Mouse (Mus musculus) midbrain, embryonic 12.5 days (tissue): Measurements from ENCODE around the gene Mtx1. TPM values are rescaled to one million over a fixed set of nuclear protein-coding genes. Genes with fewer than 3 reads are reported as not detected.

Experiments used
- ATAC-seq: fragments of 200-750 bp; cut with Nextera tagmentation; 2 replicates; pipeline ENCODE4 v1.8.0; 2017; ENCODE audit warnings: low read depth, moderate TSS enrichment, moderate library complexity; ENCODE audit not compliant: low FRiP score
- H3K27ac ChIP-seq: fragments of 300-500 bp; sonication (generic); replicated peaks from 2 replicates; pipeline ENCODE4 v1.5.1; 2016; ENCODE audit warnings: mild to moderate bottlenecking
- H3K27me3 ChIP-seq: fragments of 300-500 bp; sonication (generic); 2 replicates; pipeline ENCODE4 v1.6.1; 2016; ENCODE audit warnings: mild to moderate bottlenecking
- H3K36me3 ChIP-seq: fragments of 300-500 bp; sonication (generic); 2 replicates; pipeline ENCODE4 v1.6.1; 2016
- H3K4me1 ChIP-seq: fragments of 300-500 bp; sonication (generic); 2 replicates; pipeline ENCODE4 v1.6.1; 2016
- H3K4me2 ChIP-seq: fragments of 300-500 bp; sonication (generic); replicated peaks from 2 replicates; pipeline ENCODE4 v1.6.1; 2016; ENCODE audit warnings: mild to moderate bottlenecking, moderate library complexity
- H3K4me3 ChIP-seq: fragments of 300-500 bp; sonication (generic); 2 replicates; pipeline ENCODE4 v1.5.1; 2016; ENCODE audit warnings: mild to moderate bottlenecking
- H3K9ac ChIP-seq: fragments of 300-500 bp; sonication (generic); replicated peaks from 2 replicates; pipeline ENCODE4 v1.6.1; 2016; ENCODE audit warnings: mild to moderate bottlenecking, moderate library complexity
- H3K9me3 ChIP-seq: fragments of 300-500 bp; sonication (generic); 2 replicates; pipeline ENCODE4 v1.6.1; 2016; ENCODE audit warnings: mild to moderate bottlenecking
- WGBS: fragments of 180-500 bp; shearing (Covaris S2); methylation state at CpG from one replicate; pipeline ENCODE4 v1.1.7; 2016; 5-methylcytosine and 5-hydroxymethylcytosine counted together
- polyA plus RNA-seq: library from polyadenylated mRNA; unstranded; fragments of >200 nt; fragmentation: Nextera tagmentation; extraction: Ambion mirVana; gene quantifications from 2 replicates; pipeline ENCODE4 v1.2.1, GENCODE M21; 2016

Mtx1 gene
- polyA plus RNA-seq, 1 experiment from 2014 or later = 185 TPM

- no peak for ATAC-seq
- Histone ChIP-seq H3K27me3 (peaks cover 17% of the 10 kb centered on the region), H3K4me2 (peak overlapping the region; percentile 29), H3K27ac (no peak overlapping the region), H3K9me3 (no peaks in the 10 kb centered on the region), H3K36me3 (peaks cover 3% of the 10 kb centered on the region; the same call in 1 of the 2 replicates), H3K4me1 (peaks cover 23% of the 10 kb centered on the region), H3K4me3 (no peak overlapping the region), H3K9ac (no peak overlapping the region)
- 9% methylated on average over 17 of the region's 17 CpGs for WGBS
These were observed 24.5 kb upstream of the Mtx1 start for GRCm38 (mm10) chr3:89251365-89251895.

GRCm38 (mm10) chr3:89250435-89251040 is 23.6 kb upstream of the Mtx1 start:
- Histone ChIP-seq H3K36me3 (peaks cover 3% of the 10 kb centered on the region; the same call in 1 of the 2 replicates), H3K9ac (no peak overlapping the region), H3K4me1 (peaks cover 29% of the 10 kb centered on the region), H3K4me2 (no peak overlapping the region), H3K9me3 (no peaks in the 10 kb centered on the region), H3K4me3 (no peak overlapping the region), H3K27me3 (peaks cover 17% of the 10 kb centered on the region), H3K27ac (no peak overlapping the region)
- WGBS = 25% methylated on average over 7 of the region's 7 CpGs
- ATAC-seq = no peak

- H3K4me3 ChIP-seq = peak overlapping the region; percentile 78
- H3K9me3 ChIP-seq = no peaks in the 10 kb centered on the region
- H3K9ac ChIP-seq = peak overlapping the region; percentile 78; the same call in 1 of the 2 replicates
- peak overlapping the region; percentile 91 for H3K4me2 ChIP-seq
- no peak for ATAC-seq
- H3K27me3 ChIP-seq = peaks cover 25% of the 10 kb centered on the region
- H3K36me3 ChIP-seq = peaks cover 3% of the 10 kb centered on the region; the same call in 1 of the 2 replicates
- H3K27ac ChIP-seq = no peak overlapping the region
- peaks cover 57% of the 10 kb centered on the region for H3K4me1 ChIP-seq
- 81% methylated on average over 4 of the region's 4 CpGs for WGBS
These were observed 20.6 kb upstream of the Mtx1 start for GRCm38 (mm10) chr3:89247466-89247865.

GRCm38 (mm10) chr3:89246261-89247100 is 19.6 kb upstream of the Mtx1 start, which contains the start of gene Trim46:
Gene Trim46 (minus strand): TSS chr3:89246309.
- Histone ChIP-seq H3K4me3 (peak within 1 kb of the TSS; percentile 78), H3K36me3 (peaks cover 9% of the 10 kb centered on the region; the same call in 1 of the 2 replicates), H3K9ac (peak within 1 kb of the TSS; percentile 78), H3K4me2 (peak within 1 kb of the TSS; percentile 91), H3K4me1 (peaks cover 56% of the 10 kb centered on the region), H3K27ac (peak within 1 kb of the TSS; percentile 90), H3K27me3 (peaks cover 19% of the 10 kb centered on the region), H3K9me3 (no peaks in the 10 kb centered on the region)
- WGBS = under 1% methylated on average over 42 of the region's 42 CpGs
- ATAC-seq = peak; percentile 55

- H3K27ac ChIP-seq = peak within 1 kb of the TSS; percentile 90
- H3K36me3 ChIP-seq = peaks cover 15% of the 10 kb centered on the region; the same call in 1 of the 2 replicates
- peaks cover 12% of the 10 kb centered on the region; the same call in 1 of the 2 replicates for H3K27me3 ChIP-seq
- peak within 1 kb of the TSS; percentile 91 for H3K4me2 ChIP-seq
- peak within 1 kb of the TSS; percentile 78 for H3K4me3 ChIP-seq
- no peaks in the 10 kb centered on the region for H3K9me3 ChIP-seq
- H3K4me1 ChIP-seq = peaks cover 48% of the 10 kb centered on the region
- ATAC-seq = peak; percentile 35
- peak within 1 kb of the TSS; percentile 78 for H3K9ac ChIP-seq
- 6% methylated on average over 20 of the region's 20 CpGs for WGBS
These were observed 18.8 kb upstream of the Mtx1 start, which contains the start of gene Krtcap2 for GRCm38 (mm10) chr3:89245688-89246171. Gene Krtcap2 (plus strand): TSS chr3:89245966.

GRCm38 (mm10) chr3:89244982-89245687 is 18.2 kb upstream of the Mtx1 start:
- peak overlapping the region; percentile 90 for H3K27ac ChIP-seq
- peak overlapping the region; percentile 91 for H3K4me2 ChIP-seq
- peak overlapping the region; percentile 78 for H3K4me3 ChIP-seq
- peaks cover 12% of the 10 kb centered on the region; the same call in 1 of the 2 replicates for H3K27me3 ChIP-seq
- peaks cover 17% of the 10 kb centered on the region for H3K36me3 ChIP-seq
- H3K9me3 ChIP-seq = no peaks in the 10 kb centered on the region
- peak overlapping the region; percentile 71 for H3K9ac ChIP-seq
- H3K4me1 ChIP-seq = peaks cover 47% of the 10 kb centered on the region
- WGBS = 0% methylated on average over 14 of the region's 26 CpGs
- ATAC-seq = peak; percentile 41

GRCm38 (mm10) chr3:89244158-89244981 is 17.5 kb upstream of the Mtx1 start:
- H3K4me3 ChIP-seq = peak overlapping the region; percentile 78
- H3K4me2 ChIP-seq = peak overlapping the region; percentile 91
- ATAC-seq = peak; percentile 9
- H3K9ac ChIP-seq = peak overlapping the region; percentile 71
- peak overlapping the region; percentile 90 for H3K27ac ChIP-seq
- H3K36me3 ChIP-seq = peaks cover 21% of the 10 kb centered on the region
- no peaks in the 10 kb centered on the region for H3K9me3 ChIP-seq
- peaks cover 47% of the 10 kb centered on the region for H3K4me1 ChIP-seq
- peaks cover 8% of the 10 kb centered on the region; the same call in 1 of the 2 replicates for H3K27me3 ChIP-seq
- 10% methylated on average over 25 of the region's 25 CpGs for WGBS

- peak; percentile 23; the same call in 1 of the 2 replicates for ATAC-seq
- H3K4me2 ChIP-seq = peak overlapping the region; percentile 91
- H3K27ac ChIP-seq = peak overlapping the region; percentile 90
- peak overlapping the region; percentile 71 for H3K9ac ChIP-seq
- peaks cover 47% of the 10 kb centered on the region for H3K4me1 ChIP-seq
- peaks cover 8% of the 10 kb centered on the region; the same call in 1 of the 2 replicates for H3K27me3 ChIP-seq
- WGBS = 13% methylated on average over 14 of the region's 14 CpGs
- peaks cover 26% of the 10 kb centered on the region for H3K36me3 ChIP-seq
- peak overlapping the region; percentile 78 for H3K4me3 ChIP-seq
- H3K9me3 ChIP-seq = no peaks in the 10 kb centered on the region
These were observed 16.7 kb upstream of the Mtx1 start for GRCm38 (mm10) chr3:89243609-89244008.

GRCm38 (mm10) chr3:89242331-89242895 is 15.5 kb upstream of the Mtx1 start:
- 74% methylated on average over 9 of the region's 9 CpGs for WGBS
- peaks cover 8% of the 10 kb centered on the region; the same call in 1 of the 2 replicates for H3K27me3 ChIP-seq
- ATAC-seq = no peak
- no peak overlapping the region for H3K4me2 ChIP-seq
- peaks cover 38% of the 10 kb centered on the region for H3K36me3 ChIP-seq
- no peaks in the 10 kb centered on the region for H3K9me3 ChIP-seq
- H3K4me1 ChIP-seq = peaks cover 43% of the 10 kb centered on the region
- no peak overlapping the region for H3K4me3 ChIP-seq
- H3K9ac ChIP-seq = no peak overlapping the region
- H3K27ac ChIP-seq = no peak overlapping the region

- no peak overlapping the region for H3K4me2 ChIP-seq
- WGBS = 66% methylated on average over 10 of the region's 12 CpGs
- no peak overlapping the region for H3K4me3 ChIP-seq
- H3K27me3 ChIP-seq = no peaks in the 10 kb centered on the region
- H3K27ac ChIP-seq = no peak overlapping the region
- no peak overlapping the region for H3K9ac ChIP-seq
- H3K4me1 ChIP-seq = peaks cover 11% of the 10 kb centered on the region
- no peaks in the 10 kb centered on the region for H3K9me3 ChIP-seq
- no peak for ATAC-seq
- peaks cover 74% of the 10 kb centered on the region for H3K36me3 ChIP-seq
These were observed 11.6 kb upstream of the Mtx1 start for GRCm38 (mm10) chr3:89238494-89238893.
